Mouse (Mus musculus): ENCODE results near the gene Olfr695. TPM values are rescaled to one million over a fixed set of nuclear protein-coding genes. Genes with fewer than 3 reads are reported as not detected.

The Olfr695 gene
- polyA plus RNA-seq, 1 experiment from 2014 or later = not detected

DNA sequence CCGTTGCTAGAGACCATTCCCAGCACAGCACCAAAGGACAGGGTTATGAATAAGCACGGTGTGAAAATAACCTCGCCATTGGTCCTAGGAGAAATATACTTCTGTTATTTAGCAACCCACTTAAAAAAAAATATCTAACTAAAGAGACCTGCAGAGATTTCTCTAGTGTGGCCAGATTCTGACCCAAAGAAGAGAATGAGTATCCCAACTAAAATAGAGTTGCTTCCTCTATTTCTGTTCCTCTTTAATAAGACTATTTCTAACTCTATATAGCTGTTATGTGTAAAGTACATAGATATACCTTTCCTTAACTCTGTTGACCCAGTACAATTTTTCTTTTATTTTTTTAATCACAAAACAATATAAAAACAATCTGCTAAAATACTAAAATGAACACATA lies 23.2 kb downstream of the Olfr695 start:
- Histone ChIP-seq H3K4me1 (replicated peaks; ENCODE audit: control insufficient read depth, insufficient read depth) (no peaks in the 10 kb centered on the region), H3K4me2 (replicated peaks; ENCODE audit: low read depth) (no peak overlapping the region), H3K9ac (ENCODE audit: low read length) (no peak overlapping the region), H3K4me3 (ENCODE audit: low read depth, low read length) (no peak overlapping the region), H3K9me3 (ENCODE audit: control insufficient read depth, low read length) (no peaks in the 10 kb centered on the region), H3K27ac (replicated peaks) (no peak overlapping the region), H3K36me3 (ENCODE audit: control insufficient read depth, insufficient read depth, low read length) (no peaks in the 10 kb centered on the region), H3K27me3 (ENCODE audit: control insufficient read depth, insufficient read depth, low read length) (no peaks in the 10 kb centered on the region)
- 85% methylated on average over 3 of the region's 3 CpGs for WGBS
- no peak for ATAC-seq (ENCODE audit: low FRiP score, low TSS enrichment)
- TF ChIP-seq CTCF (IDR thresholded peaks at IDR 0.05; ENCODE audit: low read depth) (no peak), EP300 (optimal IDR thresholded peaks at IDR 0.05) (no peak)
- DNase-seq (ENCODE audit: low spot score) = no peak

DNA sequence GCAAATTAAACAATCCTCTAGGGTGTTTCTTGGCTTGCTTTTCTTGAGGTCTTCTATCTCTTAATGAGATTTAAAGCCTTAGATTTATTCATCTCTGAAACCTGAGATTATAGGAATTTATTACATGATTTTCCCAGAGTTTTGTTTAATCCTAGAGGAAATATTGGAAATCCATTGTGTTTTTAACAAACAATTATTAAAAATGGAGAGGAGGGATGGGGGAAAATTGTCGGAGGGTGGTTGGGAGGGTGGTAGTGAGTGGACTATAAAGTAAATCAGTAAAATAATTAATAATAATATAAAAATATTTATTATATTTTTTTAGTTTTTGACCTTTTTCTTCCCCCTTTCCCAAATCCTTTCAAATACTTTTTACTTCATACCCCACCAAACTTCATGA lies 24.5 kb downstream of the Olfr695 start, which contains the start of gene Olfr694:
TSS of gene Olfr694 (minus strand) at position 101 of the 400 bp plus-strand sequence.
- H3K9ac ChIP-seq (ENCODE audit: low read length) = no peak within 1 kb of the TSS
- no peaks in the 10 kb centered on the region for H3K9me3 ChIP-seq (ENCODE audit: control insufficient read depth, low read length)
- H3K27me3 ChIP-seq (ENCODE audit: control insufficient read depth, insufficient read depth, low read length) = no peaks in the 10 kb centered on the region
- no peak within 1 kb of the TSS for H3K4me3 ChIP-seq (ENCODE audit: low read depth, low read length)
- H3K27ac ChIP-seq (replicated peaks) = no peak within 1 kb of the TSS
- no peaks in the 10 kb centered on the region for H3K4me1 ChIP-seq (replicated peaks; ENCODE audit: control insufficient read depth, insufficient read depth)
- TF ChIP-seq EP300 (optimal IDR thresholded peaks at IDR 0.05) (no peak), CTCF (IDR thresholded peaks at IDR 0.05; ENCODE audit: low read depth) (no peak)
- H3K36me3 ChIP-seq (ENCODE audit: control insufficient read depth, insufficient read depth, low read length) = no peaks in the 10 kb centered on the region
- DNase-seq (ENCODE audit: low spot score) = no peak
- H3K4me2 ChIP-seq (replicated peaks; ENCODE audit: low read depth) = no peak within 1 kb of the TSS
- 73% methylated on average over 1 of the region's 1 CpGs for WGBS
- ATAC-seq (ENCODE audit: low FRiP score, low TSS enrichment) = no peak

DNA sequence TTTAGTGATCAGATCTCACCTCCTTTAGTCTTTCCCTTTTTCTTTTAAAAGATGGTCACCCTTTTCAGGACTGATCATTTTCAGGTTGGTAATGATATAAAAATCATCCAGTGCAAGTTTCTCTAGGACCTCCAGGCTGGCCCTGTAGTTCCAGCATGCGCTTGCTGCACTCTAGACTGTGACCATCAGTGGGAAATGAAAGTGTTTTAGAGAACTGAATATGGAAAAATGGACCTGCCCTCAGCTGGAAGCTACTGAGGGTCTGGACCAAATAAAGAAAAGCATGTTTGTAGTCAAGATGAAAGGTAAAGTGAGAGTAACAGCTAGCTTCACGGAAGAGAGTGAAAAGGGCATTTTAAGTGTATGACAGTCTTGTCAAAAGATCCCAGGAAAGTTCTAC lies 30.8 kb downstream of the Olfr695 start:
- no peak for TF ChIP-seq CTCF (IDR thresholded peaks at IDR 0.05; ENCODE audit: low read depth)
- no peak for TF ChIP-seq EP300 (optimal IDR thresholded peaks at IDR 0.05)
- WGBS = 75% methylated on average over 2 of the region's 2 CpGs
- Histone ChIP-seq H3K4me2 (replicated peaks; ENCODE audit: low read depth) (no peak overlapping the region), H3K4me3 (ENCODE audit: low read depth, low read length) (no peak overlapping the region), H3K4me1 (replicated peaks; ENCODE audit: control insufficient read depth, insufficient read depth) (no peaks in the 10 kb centered on the region), H3K9me3 (ENCODE audit: control insufficient read depth, low read length) (no peaks in the 10 kb centered on the region), H3K27me3 (ENCODE audit: control insufficient read depth, insufficient read depth, low read length) (no peaks in the 10 kb centered on the region), H3K27ac (replicated peaks) (no peak overlapping the region), H3K9ac (ENCODE audit: low read length) (no peak overlapping the region), H3K36me3 (ENCODE audit: control insufficient read depth, insufficient read depth, low read length) (no peaks in the 10 kb centered on the region)
- no peak for ATAC-seq (ENCODE audit: low FRiP score, low TSS enrichment)
- no peak for DNase-seq (ENCODE audit: low spot score)

DNA sequence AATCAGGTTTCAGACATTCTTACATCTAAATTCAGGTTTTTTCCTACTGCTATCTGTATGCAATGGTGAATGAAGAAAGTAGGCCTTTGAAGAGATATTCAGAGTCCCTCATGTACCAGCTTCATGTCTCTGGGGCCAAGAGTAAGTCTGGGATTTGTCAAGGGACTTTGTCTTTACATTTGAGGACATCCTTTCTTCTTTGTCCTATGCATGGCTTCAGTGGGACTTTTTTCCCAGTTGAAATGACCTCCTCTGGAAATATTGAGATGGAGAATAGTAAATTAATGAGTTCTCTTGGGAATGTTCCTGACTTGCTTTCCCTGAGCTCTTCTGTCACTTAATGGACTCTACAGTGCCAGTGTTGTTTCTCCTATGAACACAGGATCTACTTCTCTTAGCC lies 35.7 kb downstream of the Olfr695 start, which contains the start of gene Olfr693:
TSS of gene Olfr693 (minus strand) at position 101 of the 400 bp plus-strand sequence.
- Histone ChIP-seq H3K9me3 (ENCODE audit: control insufficient read depth, low read length) (no peaks in the 10 kb centered on the region), H3K9ac (ENCODE audit: low read length) (no peak within 1 kb of the TSS), H3K4me1 (replicated peaks; ENCODE audit: control insufficient read depth, insufficient read depth) (no peaks in the 10 kb centered on the region), H3K4me2 (replicated peaks; ENCODE audit: low read depth) (no peak within 1 kb of the TSS), H3K4me3 (ENCODE audit: low read depth, low read length) (no peak within 1 kb of the TSS), H3K27me3 (ENCODE audit: control insufficient read depth, insufficient read depth, low read length) (no peaks in the 10 kb centered on the region), H3K27ac (replicated peaks) (no peak within 1 kb of the TSS), H3K36me3 (ENCODE audit: control insufficient read depth, insufficient read depth, low read length) (no peaks in the 10 kb centered on the region)
- no peak for ATAC-seq (ENCODE audit: low FRiP score, low TSS enrichment)
- TF ChIP-seq CTCF (IDR thresholded peaks at IDR 0.05; ENCODE audit: low read depth) (no peak), EP300 (optimal IDR thresholded peaks at IDR 0.05) (no peak)
- no peak for DNase-seq (ENCODE audit: low spot score)

Other genes starting within 250 kb of the Olfr695 start
- gene Olfr693, start 35.8 kb downstream of the Olfr695 start, polyA plus RNA-seq (2015; fragmentation: Nextera tagmentation; extraction: Ambion mirVana) = not detected in 2 replicates
- gene Olfr694, start 24.6 kb downstream of the Olfr695 start, polyA plus RNA-seq (2015; fragmentation: Nextera tagmentation; extraction: Ambion mirVana) = not detected in 2 replicates
- not detected in 2 replicates for gene Olfr697, start 26.0 kb upstream of the Olfr695 start, polyA plus RNA-seq (2015; fragmentation: Nextera tagmentation; extraction: Ambion mirVana)
- not detected in 2 replicates for gene Olfr698, start 39.0 kb upstream of the Olfr695 start, polyA plus RNA-seq (2015; fragmentation: Nextera tagmentation; extraction: Ambion mirVana)
- gene Olfr699, start 76.8 kb upstream of the Olfr695 start, polyA plus RNA-seq (2015; fragmentation: Nextera tagmentation; extraction: Ambion mirVana) = not detected in 2 replicates
- not detected in 2 replicates for gene Olfr700, start 92.4 kb upstream of the Olfr695 start, polyA plus RNA-seq (2015; fragmentation: Nextera tagmentation; extraction: Ambion mirVana)
- gene Olfr701, start 97.7 kb upstream of the Olfr695 start, polyA plus RNA-seq (2015; fragmentation: Nextera tagmentation; extraction: Ambion mirVana) = not detected in 2 replicates
- not detected in 2 replicates for gene Olfr702, start 117.5 kb upstream of the Olfr695 start, polyA plus RNA-seq (2015; fragmentation: Nextera tagmentation; extraction: Ambion mirVana)
- not detected in 2 replicates for gene Olfr703, start 127.0 kb upstream of the Olfr695 start, polyA plus RNA-seq (2015; fragmentation: Nextera tagmentation; extraction: Ambion mirVana)
- not detected in 2 replicates for gene Olfr704, start 146.8 kb upstream of the Olfr695 start, polyA plus RNA-seq (2015; fragmentation: Nextera tagmentation; extraction: Ambion mirVana)
- not detected in 2 replicates for gene Olfr705, start 160.5 kb upstream of the Olfr695 start, polyA plus RNA-seq (2015; fragmentation: Nextera tagmentation; extraction: Ambion mirVana)
- gene Olfr706, start 171.8 kb upstream of the Olfr695 start, polyA plus RNA-seq (2015; fragmentation: Nextera tagmentation; extraction: Ambion mirVana) = not detected in 2 replicates
- gene Olfr707, start 184.8 kb upstream of the Olfr695 start, polyA plus RNA-seq (2015; fragmentation: Nextera tagmentation; extraction: Ambion mirVana) = not detected in 2 replicates
- gene Olfr1532-ps1, start 191.6 kb upstream of the Olfr695 start, polyA plus RNA-seq (2015; fragmentation: Nextera tagmentation; extraction: Ambion mirVana) = not detected in 2 replicates
- gene Olfr709-ps1, start 215.8 kb upstream of the Olfr695 start, polyA plus RNA-seq (2015; fragmentation: Nextera tagmentation; extraction: Ambion mirVana) = not detected in 2 replicates
- gene Olfr710, start 231.9 kb upstream of the Olfr695 start, polyA plus RNA-seq (2015; fragmentation: Nextera tagmentation; extraction: Ambion mirVana) = 0.07 TPM in 1 of 2 replicates, not detected in the other
- gene Olfr6, start 247.5 kb upstream of the Olfr695 start, polyA plus RNA-seq (2015; fragmentation: Nextera tagmentation; extraction: Ambion mirVana) = not detected in 2 replicates

All from stomach, postnatal 0 days (tissue).